ENCODE assay signal across 14 mouse cellular contexts in the genomic region with DNA sequence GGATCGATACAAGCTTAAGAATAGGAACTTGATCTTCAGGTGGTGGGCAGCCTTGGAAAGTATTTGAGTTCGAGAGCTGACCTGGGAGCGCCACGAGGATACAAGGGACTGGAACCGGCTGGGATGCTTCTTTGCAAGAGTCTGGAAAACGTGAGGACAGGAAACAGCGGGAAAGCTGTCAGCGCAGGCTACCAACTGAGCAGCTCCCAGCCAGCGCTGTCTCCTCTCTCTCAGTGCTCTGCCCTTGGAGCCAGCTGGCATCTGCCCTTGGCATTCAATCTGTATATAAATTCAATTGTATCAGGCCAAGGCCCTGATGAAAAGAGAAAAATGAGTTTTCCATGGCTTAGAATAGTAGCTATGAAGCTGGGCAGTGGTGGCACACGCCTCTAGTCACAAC. TPM values are rescaled to one million over a fixed set of nuclear protein-coding genes. Genes with fewer than 3 reads are reported as not detected.
DNase-seq lines count a peak whose midpoint lies in the region; ATAC-seq and TF ChIP-seq lines count a peak whose summit lies in the region.
"Had no signal": no experiment of that assay in that cellular context is flagged by ENCODE, and none has a peak within 500 bp of the region (broad histone marks: within the 10 kb centered on the region; RNA-seq: fewer than 3 reads in every experiment).

No protein-coding gene starts in this region.

- no peak for ATAC-seq in lung, embryonic 16.5 days (ENCODE audit: low read depth)
- ATAC-seq in lung, postnatal 0 days: no peak
- ATAC-seq: Patski had no signal

- 50% methylated on average over 10 of the region's 10 CpGs for WGBS in lung, embryonic 16.5 days
- 52% methylated on average over 10 of the region's 10 CpGs for WGBS in lung, postnatal 0 days

- no peaks in the 10 kb centered on the region for H3K27me3 ChIP-seq in lung, embryonic 16.5 days (ENCODE audit: control insufficient read depth, insufficient read depth, low read depth, low read length)
- H3K27me3 ChIP-seq in lung, postnatal 0 days (replicated peaks; ENCODE audit: insufficient read depth, low read length): no peaks in the 10 kb centered on the region
- H3K27me3 ChIP-seq: hindbrain, embryonic 15.5 days; kidney, embryonic 15.5 days; Patski had no signal

- intact Hi-C loops in gastrocnemius, postnatal 14 days (cut with DNase I; ENCODE audit: low total_unique reads): no loop called here
- intact Hi-C loops in gastrocnemius, adult 2 months (cut with DNase I): no loop called here

- peaks cover 5% of the 10 kb centered on the region; the same call in 1 of the 2 replicates for H3K9me3 ChIP-seq in lung, embryonic 16.5 days (ENCODE audit: control insufficient read depth, low read length)
- no peaks in the 10 kb centered on the region for H3K9me3 ChIP-seq in lung, postnatal 0 days (ENCODE audit: low read length)
- H3K9me3 ChIP-seq: hindbrain, embryonic 15.5 days had no signal

- peak; percentile 26 for DNase-seq in gastrocnemius, postnatal 14 days
- DNase-seq in gastrocnemius, adult 2 months: no peak
- DNase-seq in lung, postnatal 0 days (ENCODE audit: low spot score): no peak
- peak; percentile 6 for DNase-seq in Muller cell, postnatal 12 days (ENCODE audit: inconsistent ontology term)
- DNase-seq in adrenal gland, postnatal 36 days: peak; percentile 80 to 84
- DNase-seq in right cerebral cortex, adult 2 months (ENCODE audit: low spot score in 2 of 2): no peak
- DNase-seq: heart, adult 2 months; spleen, adult 18-20 months had no signal

- TF ChIP-seq EP300 in lung, postnatal 0 days (IDR thresholded peaks at IDR 0.05): no peak

- H3K36me3 ChIP-seq in lung, embryonic 16.5 days (ENCODE audit: control insufficient read depth, insufficient read depth, low read length): no peaks in the 10 kb centered on the region
- no peaks in the 10 kb centered on the region for H3K36me3 ChIP-seq in lung, postnatal 0 days (ENCODE audit: insufficient read depth, low read length)
- H3K36me3 ChIP-seq: hindbrain, embryonic 15.5 days; kidney, embryonic 15.5 days had no signal

- no peak overlapping the region for H3K9ac ChIP-seq in lung, embryonic 16.5 days (ENCODE audit: low read length)
- H3K9ac ChIP-seq in lung, postnatal 0 days (replicated peaks; ENCODE audit: low read depth): no peak overlapping the region
- H3K9ac ChIP-seq: hindbrain, embryonic 15.5 days; kidney, embryonic 15.5 days; liver, embryonic 14.5 days had no signal

- no peak for TF ChIP-seq CTCF in gastrocnemius, adult 2 months (IDR thresholded peaks at IDR 0.05)
- TF ChIP-seq CTCF in lung, postnatal 0 days (IDR thresholded peaks at IDR 0.05): no peak

- H3K4me3 ChIP-seq in gastrocnemius, adult 2 months: no peak overlapping the region
- no peak overlapping the region for H3K4me3 ChIP-seq in lung, embryonic 16.5 days (ENCODE audit: low read length)
- no peak overlapping the region for H3K4me3 ChIP-seq in lung, postnatal 0 days (ENCODE audit: low read depth, low read length)
- H3K4me3 ChIP-seq: heart, adult 2 months; hindbrain, embryonic 15.5 days; kidney, embryonic 15.5 days had no signal

- no peak overlapping the region for H3K27ac ChIP-seq in gastrocnemius, adult 2 months
- H3K27ac ChIP-seq in lung, embryonic 16.5 days (ENCODE audit: low read length): 0 out of 2 replicates have a peak overlapping the region, but pooled peaks have one; percentile 30
- no peak overlapping the region for H3K27ac ChIP-seq in lung, postnatal 0 days (ENCODE audit: low read length)
- H3K27ac ChIP-seq: heart, adult 2 months; hindbrain, embryonic 15.5 days; kidney, embryonic 15.5 days; liver, embryonic 14.5 days had no signal

- H3K4me2 ChIP-seq in lung, embryonic 16.5 days (ENCODE audit: low read depth, low read length): no peak overlapping the region
- no peak overlapping the region for H3K4me2 ChIP-seq in lung, postnatal 0 days (replicated peaks; ENCODE audit: low read depth, low read length)
- H3K4me2 ChIP-seq: hindbrain, embryonic 15.5 days; kidney, embryonic 15.5 days had no signal

- 0 out of 2 replicates have a peak, but pooled peaks cover 2% of the 10 kb centered on the region for H3K4me1 ChIP-seq in lung, embryonic 16.5 days (replicated peaks; ENCODE audit: control insufficient read depth, insufficient read depth, low read length)
- peaks cover 6% of the 10 kb centered on the region; the same call in 1 of the 2 replicates for H3K4me1 ChIP-seq in lung, postnatal 0 days (ENCODE audit: insufficient read depth, low read depth, low read length)
- H3K4me1 ChIP-seq: hindbrain, embryonic 15.5 days; kidney, embryonic 15.5 days had no signal

RNA-seq across cellular contexts. Expression of gene Uqcr10, which starts 12.9 kb away (rescaled TPM):
- total RNA-seq in gastrocnemius, postnatal 14 days (2021): 100 to 1,000 TPM; 851 to 959 TPM
- 1,000 to 10,000 TPM in 1 of 2 experiments, 100 to 1,000 TPM in 1; 837 to 1,167 TPM for total RNA-seq in gastrocnemius, adult 2 months (2021)
- 806 and 839 TPM in 2 replicates for polyA plus RNA-seq in lung, embryonic 16.5 days (2015; fragmentation: Nextera tagmentation; extraction: Ambion mirVana)
- 723 and 783 TPM in 2 replicates for polyA plus RNA-seq in lung, postnatal 0 days (2015; fragmentation: Nextera tagmentation; extraction: Ambion mirVana)
- total RNA-seq in adrenal gland, postnatal 36 days (2021): 100 to 1,000 TPM; 958 to 992 TPM

RNA-seq across cellular contexts. Expression of gene Zmat5, which starts 13.3 kb away (rescaled TPM):
- 10 to 100 TPM; 14.8 to 15.1 TPM for total RNA-seq in gastrocnemius, postnatal 14 days (2021)
- total RNA-seq in gastrocnemius, adult 2 months (2021): 10 to 100 TPM; 23.3 to 28.5 TPM
- 76.5 and 80.0 TPM in 2 replicates for polyA plus RNA-seq in lung, embryonic 16.5 days (2015; fragmentation: Nextera tagmentation; extraction: Ambion mirVana)
- 63.7 and 67.2 TPM in 2 replicates for polyA plus RNA-seq in lung, postnatal 0 days (2015; fragmentation: Nextera tagmentation; extraction: Ambion mirVana)
- 10 to 100 TPM; 44.5 to 49.6 TPM for total RNA-seq in adrenal gland, postnatal 36 days (2021)

RNA-seq across cellular contexts. Expression of gene Ascc2, which starts 53.7 kb away (rescaled TPM):
- 10 to 100 TPM; 13.1 to 13.7 TPM for total RNA-seq in gastrocnemius, postnatal 14 days (2021)
- 10 to 100 TPM; 14.4 to 16.7 TPM for total RNA-seq in gastrocnemius, adult 2 months (2021)
- 34.1 and 35.9 TPM in 2 replicates for polyA plus RNA-seq in lung, embryonic 16.5 days (2015; fragmentation: Nextera tagmentation; extraction: Ambion mirVana)
- polyA plus RNA-seq in lung, postnatal 0 days (2015; fragmentation: Nextera tagmentation; extraction: Ambion mirVana): 21.7 and 25.3 TPM in 2 replicates
- 10 to 100 TPM; 46.8 to 47.1 TPM for total RNA-seq in adrenal gland, postnatal 36 days (2021)

RNA-seq across cellular contexts. Expression of gene Cabp7, which starts 55.4 kb away (rescaled TPM):
- under 1 TPM; 0.66 to 0.69 TPM for total RNA-seq in gastrocnemius, postnatal 14 days (2021)
- total RNA-seq in gastrocnemius, adult 2 months (2021): under 1 TPM; 0.17 to 0.18 TPM
- 0.14 and 0.28 TPM in 2 replicates for polyA plus RNA-seq in lung, embryonic 16.5 days (2015; fragmentation: Nextera tagmentation; extraction: Ambion mirVana)
- 0.14 and 0.15 TPM in 2 replicates for polyA plus RNA-seq in lung, postnatal 0 days (2015; fragmentation: Nextera tagmentation; extraction: Ambion mirVana)
- under 1 TPM in 1 of 2 experiments, not detected in 1; 0.20 TPM for total RNA-seq in adrenal gland, postnatal 36 days (2021)
- total RNA-seq: heart, adult 2 months; megakaryocyte, adult 5-6 weeks had no signal
- polyA plus RNA-seq: heart, adult 2 months had no signal

Comparison
In these comparisons a context has a peak if more than half of its experiments do, and no peak if none do; other contexts are left out.
1. DNase-seq: peak in gastrocnemius, postnatal 14 days (single experiment), Muller cell, postnatal 12 days (single experiment) and adrenal gland, postnatal 36 days (2 of 2); none in gastrocnemius, adult 2 months (single experiment), lung, postnatal 0 days (single experiment) and right cerebral cortex, adult 2 months (0 of 2).